In the genomic region with DNA sequence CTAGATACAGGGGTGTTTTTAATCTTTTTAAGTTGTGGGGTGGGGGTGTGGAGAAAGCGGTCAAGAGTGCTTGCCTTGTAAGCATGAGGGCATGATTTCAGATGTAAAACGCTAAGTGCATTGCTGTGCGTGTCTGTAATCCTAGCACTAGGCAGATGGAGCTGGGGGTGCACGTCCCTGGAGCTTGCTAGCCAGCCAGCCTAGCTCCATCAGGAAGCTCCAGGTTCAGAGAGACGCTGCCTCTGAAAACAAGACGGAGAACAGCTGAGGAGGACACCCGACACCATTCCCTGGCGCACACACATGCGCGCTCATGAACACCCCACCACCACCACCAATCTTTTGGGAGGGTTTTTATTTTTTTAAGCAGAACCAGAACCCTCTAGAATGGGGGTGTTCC, we compare ENCODE assay signal across 25 mouse cellular contexts. TPM values are rescaled to one million over a fixed set of nuclear protein-coding genes. Genes with fewer than 3 reads are reported as not detected.
DNase-seq lines count a peak whose midpoint lies in the region; ATAC-seq and TF ChIP-seq lines count a peak whose summit lies in the region.
"Had no signal": no experiment of that assay in that cellular context is flagged by ENCODE, and none has a peak within 500 bp of the region (broad histone marks: within the 10 kb centered on the region; RNA-seq: fewer than 3 reads in every experiment).

No protein-coding gene starts in this region.

- H3K9ac ChIP-seq in forebrain, postnatal 0 days: no peak overlapping the region
- H3K9ac ChIP-seq: hindbrain, embryonic 14.5 days; limb, embryonic 12.5 days; liver, embryonic 12.5 days; lung, embryonic 14.5 days had no signal

- H3K36me3 ChIP-seq in embryonic facial prominence, embryonic 10.5 days (replicated peaks): no peaks in the 10 kb centered on the region
- H3K36me3 ChIP-seq in myocyte (ENCODE audit: control insufficient read depth, insufficient read depth): no peaks in the 10 kb centered on the region
- no peaks in the 10 kb centered on the region for H3K36me3 ChIP-seq in forebrain, postnatal 0 days (ENCODE audit: insufficient read depth)
- H3K36me3 ChIP-seq: forebrain, embryonic 10.5 days; limb, embryonic 12.5 days; liver, embryonic 12.5 days; midbrain, embryonic 10.5 days had no signal

- no peak for TF ChIP-seq CTCF in gastrocnemius, adult 2 months (IDR thresholded peaks at IDR 0.05)
- no peak for TF ChIP-seq CTCF in forebrain, postnatal 0 days (IDR thresholded peaks at IDR 0.05; ENCODE audit: low read depth)

- H3K4me3 ChIP-seq in gastrocnemius, adult 2 months: no peak overlapping the region
- H3K4me3 ChIP-seq in embryonic facial prominence, embryonic 10.5 days: no peak overlapping the region
- H3K4me3 ChIP-seq in myocyte: no peak overlapping the region
- H3K4me3 ChIP-seq in forebrain, postnatal 0 days (ENCODE audit: low read depth, low read length): no peak overlapping the region
- H3K4me3 ChIP-seq: forebrain, embryonic 10.5 days; limb, embryonic 12.5 days; liver, embryonic 12.5 days; midbrain, embryonic 10.5 days had no signal

- H3K4me2 ChIP-seq in myocyte (ENCODE audit: low read depth): no peak overlapping the region
- no peak overlapping the region for H3K4me2 ChIP-seq in forebrain, postnatal 0 days (ENCODE audit: low read depth)
- H3K4me2 ChIP-seq: heart, embryonic 11.5 days; hindbrain, embryonic 14.5 days; limb, embryonic 12.5 days; liver, embryonic 12.5 days; lung, embryonic 14.5 days had no signal

- intact Hi-C loops in gastrocnemius, adult 2 months (cut with DNase I): no loop called here
- intact Hi-C loops in gastrocnemius, postnatal 14 days (cut with DNase I; ENCODE audit: low total_unique reads): no loop called here
- intact Hi-C loops in left cerebral cortex, postnatal 25 days (cut with DNase I): loop anchor here (5.0 kb wide), 1 partner anchor 81 kb away; no protein-coding TSS in a partner anchor

- ATAC-seq in forebrain, postnatal 0 days: no peak
- ATAC-seq: liver, embryonic 12.5 days had no signal

- H3K27me3 ChIP-seq in embryonic facial prominence, embryonic 10.5 days (replicated peaks; ENCODE audit: low read depth, poor library complexity, severe bottlenecking): no peaks in the 10 kb centered on the region
- no peaks in the 10 kb centered on the region for H3K27me3 ChIP-seq in myocyte (ENCODE audit: control insufficient read depth, insufficient read depth, insufficient read length)
- no peaks in the 10 kb centered on the region for H3K27me3 ChIP-seq in forebrain, postnatal 0 days (ENCODE audit: insufficient read depth, low read length)
- H3K27me3 ChIP-seq: CH12.LX; limb, embryonic 12.5 days had no signal

- TF ChIP-seq POLR2A in myocyte (IDR thresholded peaks at IDR 0.05; ENCODE audit: insufficient read length, low read depth): no peak

- no peak overlapping the region for H3K27ac ChIP-seq in gastrocnemius, adult 2 months
- no peak overlapping the region for H3K27ac ChIP-seq in embryonic facial prominence, embryonic 10.5 days (replicated peaks)
- H3K27ac ChIP-seq in forebrain, postnatal 0 days (ENCODE audit: low read depth, low read length): no peak overlapping the region
- H3K27ac ChIP-seq: forebrain, embryonic 10.5 days; hindbrain, embryonic 14.5 days; limb, embryonic 12.5 days; liver, embryonic 12.5 days; midbrain, embryonic 10.5 days had no signal

- DNase-seq in gastrocnemius, adult 2 months: peak; percentile 32
- DNase-seq in gastrocnemius, postnatal 14 days: no peak
- DNase-seq in left cerebral cortex, postnatal 25 days (ENCODE audit: low spot score in 2 of 2): peak; percentile 47 to 75
- no peak for DNase-seq in left cerebral cortex, adult 11 months (ENCODE audit: low spot score)
- DNase-seq in embryonic facial prominence, embryonic 10.5 days (ENCODE audit: low spot score): peak; percentile 51
- DNase-seq in forebrain, postnatal 0 days: no peak
- DNase-seq: adrenal gland, postnatal 25 days; cerebellum, adult 8-10 months; heart, postnatal 10 days; kidney, adult 8-10 months; kidney, postnatal 36 days; lung, embryonic 14.5 days; lung, postnatal 36 days; retina, postnatal 1 day; thymus, adult 18-20 months had no signal

- no peaks in the 10 kb centered on the region for H3K9me3 ChIP-seq in embryonic facial prominence, embryonic 10.5 days
- no peaks in the 10 kb centered on the region for H3K9me3 ChIP-seq in forebrain, postnatal 0 days (ENCODE audit: low read length)
- H3K9me3 ChIP-seq: forebrain, embryonic 10.5 days; limb, embryonic 12.5 days; liver, embryonic 12.5 days; midbrain, embryonic 10.5 days had no signal

- H3ac ChIP-seq in myocyte (ENCODE audit: control insufficient read depth, insufficient read length): no peak overlapping the region

- 61% methylated on average over 10 of the region's 10 CpGs for WGBS in embryonic facial prominence, embryonic 10.5 days
- 65% methylated on average over 10 of the region's 10 CpGs for WGBS in forebrain, postnatal 0 days

- no peaks in the 10 kb centered on the region for H3K79me2 ChIP-seq in myocyte (ENCODE audit: control insufficient read depth, insufficient read depth)

- H3K4me1 ChIP-seq in embryonic facial prominence, embryonic 10.5 days: peaks cover 24% of the 10 kb centered on the region
- H3K4me1 ChIP-seq in forebrain, postnatal 0 days (ENCODE audit: insufficient read depth): no peaks in the 10 kb centered on the region
- H3K4me1 ChIP-seq: midbrain, embryonic 10.5 days had no signal

TF ChIP-seq in myocyte, 11 proteins besides CTCF, POLR2A, EP300 and RAD21:
- TF ChIP-seq MYOG (IDR thresholded peaks at IDR 0.05; ENCODE audit: control insufficient read depth in 1 of 3, insufficient read depth in 1 of 3, insufficient read length in 2 of 3, low read depth in 2 of 3) (peak in 2 of 3 experiments; percentile 38 to 75), MYOD1 (IDR thresholded peaks at IDR 0.05; ENCODE audit: control insufficient read depth in 1 of 3, insufficient read length in 2 of 3, low read depth in 2 of 3) (peak in 2 of 3 experiments; percentile 65 to 70), E2F4 (IDR thresholded peaks at IDR 0.05; ENCODE audit: insufficient read depth) (no peak), REST (IDR thresholded peaks at IDR 0.05; ENCODE audit: insufficient read depth, insufficient read length) (no peak)
TF ChIP-seq in myocyte: peak in this region for 2.

RNA-seq across cellular contexts. Expression of a gene that starts 15.9 kb away (rescaled TPM):
- 1 to 10 TPM in 1 of 2 experiments, under 1 TPM in 1; 0.87 to 1.4 TPM for total RNA-seq in gastrocnemius, adult 2 months (2021)
- 1 to 10 TPM; 2.1 to 3.7 TPM for total RNA-seq in gastrocnemius, postnatal 14 days (2021)
- total RNA-seq in left cerebral cortex, postnatal 25 days (2021): 1 to 10 TPM; 2.2 to 3.5 TPM
- not detected in 2 replicates for polyA plus RNA-seq in embryonic facial prominence, embryonic 10.5 days (2016; fragmentation: Nextera tagmentation; extraction: Ambion mirVana)
- 1.6 TPM for polyA plus RNA-seq in myocyte (2012; fragmentation: generic; extraction: Trizol)
- not detected in 2 replicates for total RNA-seq in forebrain, postnatal 0 days (2014; rRNA removed)
- 0.40 and 0.77 TPM in 2 replicates for polyA plus RNA-seq in forebrain, postnatal 0 days (2015; fragmentation: Nextera tagmentation; extraction: Ambion mirVana)
- total RNA-seq: MEL; midbrain, postnatal 0 days had no signal
- polyA plus RNA-seq: heart, embryonic 11.5 days; hindbrain, embryonic 14.5 days had no signal

RNA-seq across cellular contexts. Expression of a gene that starts 48.4 kb away (rescaled TPM):
- total RNA-seq in gastrocnemius, adult 2 months (2021): 10 to 100 TPM in 1 of 2 experiments, 1 to 10 TPM in 1; 7.6 to 11.0 TPM
- total RNA-seq in gastrocnemius, postnatal 14 days (2021): 10 to 100 TPM; 11.1 to 11.2 TPM
- 1 to 10 TPM; 7.8 to 8.2 TPM for total RNA-seq in left cerebral cortex, postnatal 25 days (2021)
- 7.6 and 8.7 TPM in 2 replicates for polyA plus RNA-seq in embryonic facial prominence, embryonic 10.5 days (2016; fragmentation: Nextera tagmentation; extraction: Ambion mirVana)
- 5.1 TPM for polyA plus RNA-seq in myocyte (2012; fragmentation: generic; extraction: Trizol)
- total RNA-seq in forebrain, postnatal 0 days (2014; rRNA removed): 16.0 and 16.2 TPM in 2 replicates
- polyA plus RNA-seq in forebrain, postnatal 0 days (2015; fragmentation: Nextera tagmentation; extraction: Ambion mirVana): 12.9 and 13.4 TPM in 2 replicates

Comparison
In these comparisons a context has a peak if more than half of its experiments do, and no peak if none do; other contexts are left out.
1. DNase-seq: peak in gastrocnemius, adult 2 months (single experiment), left cerebral cortex, postnatal 25 days (2 of 2) and embryonic facial prominence, embryonic 10.5 days (single experiment); none in gastrocnemius, postnatal 14 days (single experiment), left cerebral cortex, adult 11 months (single experiment) and forebrain, postnatal 0 days (single experiment).